Mouse (Mus musculus) retina, postnatal 7 days (tissue): ENCODE results near the gene 2310007B03Rik.

Experiments used
- DNase-seq: peaks from one replicate; pipeline ENCODE4 v3.0.0-alpha.2; 2012; ENCODE audit warnings: low read depth, low spot score

2310007B03Rik gene

GRCm38 (mm10) chr1:93101571-93102061, 59.1 kb downstream of the 2310007B03Rik start, which contains the start of gene Kif1a:
TSS of gene Kif1a (minus strand) at chr1:93101951.
- peak; percentile 72 for DNase-seq
